Mouse (Mus musculus): ENCODE data around the gene Ccdc134. TPM values are rescaled to one million over a fixed set of nuclear protein-coding genes. Genes with fewer than 3 reads are reported as not detected.
"Not testable (repeated sequence)": the region's sequence is repeated elsewhere in the genome, so short reads cannot be mapped to it uniquely, and the experiment has no call there.

The Ccdc134 gene
- polyA plus RNA-seq (2016; fragmentation: Nextera tagmentation; extraction: Ambion mirVana), result 26.2 and 27.0 TPM in 2 replicates

- peaks cover 15% of the 10 kb centered on the region; the same call in 1 of the 2 replicates for H3K4me1 ChIP-seq
- peak; percentile 95 for ATAC-seq (ENCODE audit: insufficient number of reproducible peaks, insufficient read depth, low FRiP score, low TSS enrichment)
- H3K36me3 ChIP-seq, result peaks cover 5% of the 10 kb centered on the region; the same call in 1 of the 2 replicates
- H3K4me2 ChIP-seq (replicated peaks), result peak within 1 kb of the TSS; percentile 87
- peak within 1 kb of the TSS; percentile 80 for H3K4me3 ChIP-seq
- peak within 1 kb of the TSS; percentile 67 for H3K27ac ChIP-seq
- WGBS, result 1% methylated on average over 74 of the region's 74 CpGs
- H3K9ac ChIP-seq, result peak within 1 kb of the TSS; percentile 68
- no peaks in the 10 kb centered on the region for H3K27me3 ChIP-seq
- H3K9me3 ChIP-seq, result no peaks in the 10 kb centered on the region
Measured at GRCm38 (mm10) chr15:82127426-82128374, at the start of gene Ccdc134. Gene Ccdc134, plus strand, starts transcription at chr15:82127922.

GRCm38 (mm10) chr15:82079883-82080282 is 47.8 kb upstream of the Ccdc134 start:
- Histone ChIP-seq H3K9me3 (no peaks in the 10 kb centered on the region), H3K4me2 (replicated peaks) (no peak overlapping the region), H3K9ac (no peak overlapping the region), H3K4me3 (no peak overlapping the region), H3K27ac (no peak overlapping the region), H3K27me3 (no peaks in the 10 kb centered on the region; the same call in 1 of the 2 replicates), H3K4me1 (no peaks in the 10 kb centered on the region), H3K36me3 (no peaks in the 10 kb centered on the region)
- ATAC-seq (ENCODE audit: insufficient number of reproducible peaks, insufficient read depth, low FRiP score, low TSS enrichment), result no peak
- WGBS, result 53% methylated on average over 10 of the region's 10 CpGs

GRCm38 (mm10) chr15:82081161-82081560 is 46.6 kb upstream of the Ccdc134 start:
- H3K27ac ChIP-seq, result no peak overlapping the region
- WGBS, result 31% methylated on average over 7 of the region's 7 CpGs
- no peaks in the 10 kb centered on the region for H3K9me3 ChIP-seq
- no peak overlapping the region for H3K4me2 ChIP-seq (replicated peaks)
- H3K27me3 ChIP-seq, result no peaks in the 10 kb centered on the region; the same call in 1 of the 2 replicates
- no peak for ATAC-seq (ENCODE audit: insufficient number of reproducible peaks, insufficient read depth, low FRiP score, low TSS enrichment)
- no peak overlapping the region for H3K9ac ChIP-seq
- H3K4me1 ChIP-seq, result no peaks in the 10 kb centered on the region
- no peak overlapping the region for H3K4me3 ChIP-seq
- H3K36me3 ChIP-seq, result no peaks in the 10 kb centered on the region

- no peaks in the 10 kb centered on the region for H3K9me3 ChIP-seq
- H3K27me3 ChIP-seq, result no peaks in the 10 kb centered on the region
- no peaks in the 10 kb centered on the region for H3K36me3 ChIP-seq
- H3K9ac ChIP-seq, result no peak overlapping the region
- H3K27ac ChIP-seq, result no peak overlapping the region
- 88% methylated on average over 9 of the region's 9 CpGs for WGBS
- no peak overlapping the region for H3K4me3 ChIP-seq
- no peak for ATAC-seq (ENCODE audit: insufficient number of reproducible peaks, insufficient read depth, low FRiP score, low TSS enrichment)
- H3K4me2 ChIP-seq (replicated peaks), result no peak overlapping the region
- H3K4me1 ChIP-seq, result no peaks in the 10 kb centered on the region
Measured at GRCm38 (mm10) chr15:82085606-82086005, 42.1 kb upstream of the Ccdc134 start.

GRCm38 (mm10) chr15:82086131-82086530 is 41.6 kb upstream of the Ccdc134 start:
- Histone ChIP-seq H3K27ac (no peak overlapping the region), H3K4me3 (no peak overlapping the region), H3K9ac (no peak overlapping the region), H3K4me1 (no peaks in the 10 kb centered on the region), H3K4me2 (replicated peaks) (no peak overlapping the region), H3K9me3 (no peaks in the 10 kb centered on the region), H3K36me3 (no peaks in the 10 kb centered on the region), H3K27me3 (no peaks in the 10 kb centered on the region)
- ATAC-seq (ENCODE audit: insufficient number of reproducible peaks, insufficient read depth, low FRiP score, low TSS enrichment), result no peak
- WGBS, result 80% methylated on average over 12 of the region's 12 CpGs

GRCm38 (mm10) chr15:82087266-82087665 is 40.5 kb upstream of the Ccdc134 start:
- no peak overlapping the region for H3K9ac ChIP-seq
- no peaks in the 10 kb centered on the region for H3K9me3 ChIP-seq
- ATAC-seq (ENCODE audit: insufficient number of reproducible peaks, insufficient read depth, low FRiP score, low TSS enrichment), result no peak; the same call in 1 of the 2 replicates
- no peaks in the 10 kb centered on the region for H3K27me3 ChIP-seq
- 12% methylated on average over 10 of the region's 10 CpGs for WGBS
- no peak overlapping the region for H3K27ac ChIP-seq
- H3K36me3 ChIP-seq, result no peaks in the 10 kb centered on the region
- H3K4me1 ChIP-seq, result no peaks in the 10 kb centered on the region
- H3K4me3 ChIP-seq, result no peak overlapping the region
- no peak overlapping the region for H3K4me2 ChIP-seq (replicated peaks)

GRCm38 (mm10) chr15:82091061-82091460 is 36.7 kb upstream of the Ccdc134 start:
- Histone ChIP-seq H3K36me3 (no peaks in the 10 kb centered on the region), H3K27me3 (no peaks in the 10 kb centered on the region), H3K4me3 (no peak overlapping the region), H3K4me1 (no peaks in the 10 kb centered on the region), H3K27ac (no peak overlapping the region), H3K4me2 (replicated peaks) (no peak overlapping the region), H3K9ac (no peak overlapping the region), H3K9me3 (no peaks in the 10 kb centered on the region)
- WGBS, result 74% methylated on average over 7 of the region's 7 CpGs
- ATAC-seq (ENCODE audit: insufficient number of reproducible peaks, insufficient read depth, low FRiP score, low TSS enrichment), result no peak

- no peak overlapping the region for H3K4me2 ChIP-seq (replicated peaks)
- no peaks in the 10 kb centered on the region for H3K36me3 ChIP-seq
- no peaks in the 10 kb centered on the region for H3K4me1 ChIP-seq
- no peak for ATAC-seq (ENCODE audit: insufficient number of reproducible peaks, insufficient read depth, low FRiP score, low TSS enrichment)
- no peak overlapping the region for H3K4me3 ChIP-seq
- no peaks in the 10 kb centered on the region for H3K27me3 ChIP-seq
- H3K9ac ChIP-seq, result no peak overlapping the region
- WGBS, result 20% methylated on average over 8 of the region's 8 CpGs
- no peak overlapping the region for H3K27ac ChIP-seq
- H3K9me3 ChIP-seq, result no peaks in the 10 kb centered on the region
Measured at GRCm38 (mm10) chr15:82106953-82107555, 20.7 kb upstream of the Ccdc134 start.

- ATAC-seq (ENCODE audit: insufficient number of reproducible peaks, insufficient read depth, low FRiP score, low TSS enrichment), result no peak
- Histone ChIP-seq H3K9me3 (no peaks in the 10 kb centered on the region), H3K9ac (no peak overlapping the region), H3K4me2 (replicated peaks) (no peak overlapping the region), H3K4me1 (no peaks in the 10 kb centered on the region), H3K27me3 (no peaks in the 10 kb centered on the region), H3K4me3 (no peak overlapping the region), H3K36me3 (no peaks in the 10 kb centered on the region), H3K27ac (no peak overlapping the region)
- WGBS, result 89% methylated on average over 8 of the region's 8 CpGs
Measured at GRCm38 (mm10) chr15:82120544-82120943, 7.2 kb upstream of the Ccdc134 start.

GRCm38 (mm10) chr15:82126690-82127089 is 1.0 kb upstream of the Ccdc134 start:
- ATAC-seq (ENCODE audit: insufficient number of reproducible peaks, insufficient read depth, low FRiP score, low TSS enrichment); H3K36me3 ChIP-seq; H3K9ac ChIP-seq; H3K4me2 ChIP-seq (replicated peaks); H3K27ac ChIP-seq; H3K27me3 ChIP-seq; H3K4me3 ChIP-seq; H3K9me3 ChIP-seq: not testable (repeated sequence)
- WGBS, result 79% methylated on average over 4 of the region's 4 CpGs
- peaks cover 15% of the 10 kb centered on the region; the same call in 1 of the 2 replicates for H3K4me1 ChIP-seq

GRCm38 (mm10) chr15:82128398-82128797 is 676 bp downstream of the Ccdc134 start:
- peak overlapping the region; percentile 87 for H3K4me2 ChIP-seq (replicated peaks)
- no peaks in the 10 kb centered on the region for H3K9me3 ChIP-seq
- WGBS, result 1% methylated on average over 5 of the region's 5 CpGs
- peak overlapping the region; percentile 67; the same call in 1 of the 2 replicates for H3K27ac ChIP-seq
- H3K4me1 ChIP-seq, result peaks cover 15% of the 10 kb centered on the region; the same call in 1 of the 2 replicates
- H3K27me3 ChIP-seq, result no peaks in the 10 kb centered on the region
- ATAC-seq (ENCODE audit: insufficient number of reproducible peaks, insufficient read depth, low FRiP score, low TSS enrichment), result no peak
- H3K36me3 ChIP-seq, result peaks cover 5% of the 10 kb centered on the region; the same call in 1 of the 2 replicates
- peak overlapping the region; percentile 68 for H3K9ac ChIP-seq
- H3K4me3 ChIP-seq, result peak overlapping the region; percentile 80
